Mouse (Mus musculus): Measurements from ENCODE around the gene 1810010H24Rik. TPM values are rescaled to one million over a fixed set of nuclear protein-coding genes. Genes with fewer than 3 reads are reported as not detected.
"Not testable (repeated sequence)": the region's sequence is repeated elsewhere in the genome, so short reads cannot be mapped to it uniquely, and the experiment has no call there.

1810010H24Rik gene
- polyA plus RNA-seq, 1 experiment from 2014 or later, result 2.1 TPM

DNA sequence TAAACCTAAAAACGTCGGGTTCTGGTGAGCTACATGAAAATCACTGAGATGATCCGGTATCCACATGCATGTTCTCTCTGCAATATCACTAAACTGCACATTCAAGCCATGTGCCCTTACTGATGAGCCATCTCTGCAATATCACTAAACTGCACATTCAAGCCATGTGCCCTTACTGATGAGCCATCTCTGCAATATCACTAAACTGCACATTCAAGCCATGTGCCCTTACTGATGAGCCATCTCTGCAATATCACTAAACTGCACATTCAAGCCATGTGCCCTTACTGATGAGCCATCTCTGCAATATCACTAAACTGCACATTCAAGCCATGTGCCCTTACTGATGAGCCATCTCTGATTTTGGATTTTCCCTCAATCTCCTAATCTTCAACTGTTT, 34.2 kb downstream of the 1810010H24Rik start:
- H3K27ac ChIP-seq; H3K4me3 ChIP-seq (replicated peaks); H3K4me2 ChIP-seq; H3K9me3 ChIP-seq (replicated peaks); ATAC-seq (replicated peaks; ENCODE audit: low FRiP score); H3K9ac ChIP-seq; H3K4me1 ChIP-seq; H3K27me3 ChIP-seq: not testable (repeated sequence)
- peaks cover 97% of the 10 kb centered on the region for H3K36me3 ChIP-seq
- 93% methylated on average over 3 of the region's 3 CpGs for WGBS

GRCm38 (mm10) chr11:107060941-107061340, 35.5 kb downstream of the 1810010H24Rik start:
- Histone ChIP-seq H3K9ac (no peak overlapping the region), H3K4me3 (replicated peaks) (no peak overlapping the region), H3K9me3 (replicated peaks) (no peaks in the 10 kb centered on the region), H3K4me2 (no peak overlapping the region), H3K27ac (no peak overlapping the region), H3K36me3 (peaks cover 97% of the 10 kb centered on the region), H3K4me1 (no peaks in the 10 kb centered on the region), H3K27me3 (no peaks in the 10 kb centered on the region)
- ATAC-seq (replicated peaks; ENCODE audit: low FRiP score), result no peak
- 90% methylated on average over 1 of the region's 1 CpGs for WGBS

- Histone ChIP-seq H3K9ac (no peak overlapping the region), H3K4me3 (replicated peaks) (no peak overlapping the region), H3K9me3 (replicated peaks) (no peaks in the 10 kb centered on the region), H3K27me3 (no peaks in the 10 kb centered on the region), H3K27ac (no peak overlapping the region), H3K4me2 (no peak overlapping the region), H3K4me1 (no peaks in the 10 kb centered on the region), H3K36me3 (peaks cover 97% of the 10 kb centered on the region)
- 93% methylated on average over 3 of the region's 3 CpGs for WGBS
- ATAC-seq (replicated peaks; ENCODE audit: low FRiP score), result no peak
Observed at GRCm38 (mm10) chr11:107063067-107063466, 37.6 kb downstream of the 1810010H24Rik start.

DNA sequence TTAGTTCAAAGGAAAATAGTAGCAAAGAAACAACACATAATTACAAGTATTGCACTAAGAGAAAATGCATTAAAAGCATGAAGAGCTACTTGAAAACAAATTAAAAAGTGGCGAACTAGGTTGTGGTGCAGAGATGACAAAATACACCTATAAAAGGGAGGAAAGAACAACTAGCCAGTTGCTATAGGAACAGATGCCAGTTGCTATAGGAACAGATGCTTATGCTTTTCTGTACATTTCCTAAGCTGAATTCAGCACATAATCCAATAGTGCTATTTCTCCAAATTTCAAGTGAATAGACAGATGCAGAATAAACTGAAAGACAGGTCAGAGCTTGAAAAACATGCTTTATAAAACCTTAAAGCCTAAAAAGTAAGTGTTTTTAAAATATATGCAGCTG, 39.1 kb downstream of the 1810010H24Rik start:
- no peak overlapping the region for H3K27ac ChIP-seq
- no peaks in the 10 kb centered on the region for H3K9me3 ChIP-seq (replicated peaks)
- H3K4me2 ChIP-seq, result no peak overlapping the region
- H3K4me1 ChIP-seq, result no peaks in the 10 kb centered on the region
- no peak for ATAC-seq (replicated peaks; ENCODE audit: low FRiP score)
- H3K27me3 ChIP-seq, result no peaks in the 10 kb centered on the region
- H3K9ac ChIP-seq, result no peak overlapping the region
- H3K4me3 ChIP-seq (replicated peaks), result no peak overlapping the region
- WGBS, result 89% methylated on average over 1 of the region's 1 CpGs
- H3K36me3 ChIP-seq, result peaks cover 95% of the 10 kb centered on the region

GRCm38 (mm10) chr11:107065216-107065785, 39.8 kb downstream of the 1810010H24Rik start:
- Histone ChIP-seq H3K36me3 (peaks cover 96% of the 10 kb centered on the region), H3K4me2 (no peak overlapping the region), H3K27ac (no peak overlapping the region), H3K9me3 (replicated peaks) (no peaks in the 10 kb centered on the region), H3K4me1 (no peaks in the 10 kb centered on the region), H3K27me3 (no peaks in the 10 kb centered on the region), H3K4me3 (replicated peaks) (no peak overlapping the region), H3K9ac (no peak overlapping the region)
- WGBS, result 82% methylated on average over 11 of the region's 11 CpGs
- no peak for ATAC-seq (replicated peaks; ENCODE audit: low FRiP score)

Other genes starting within 250 kb of the 1810010H24Rik start
- gene Polg2, start 246.1 kb upstream of the 1810010H24Rik start, polyA plus RNA-seq (2015; fragmentation: Nextera tagmentation; extraction: Ambion mirVana), result 10.2 and 12.1 TPM in 2 replicates
- gene Ddx5, start 236.5 kb upstream of the 1810010H24Rik start, polyA plus RNA-seq (2015; fragmentation: Nextera tagmentation; extraction: Ambion mirVana), result 344 and 366 TPM in 2 replicates
- gene Cep95, start 236.4 kb upstream of the 1810010H24Rik start, polyA plus RNA-seq (2015; fragmentation: Nextera tagmentation; extraction: Ambion mirVana), result 21.7 and 22.0 TPM in 2 replicates
- 12.8 and 13.7 TPM in 2 replicates for gene Smurf2, start 105.0 kb upstream of the 1810010H24Rik start, polyA plus RNA-seq (2015; fragmentation: Nextera tagmentation; extraction: Ambion mirVana)
- gene Kpna2, start 26.1 kb upstream of the 1810010H24Rik start, polyA plus RNA-seq (2015; fragmentation: Nextera tagmentation; extraction: Ambion mirVana), result 407 and 415 TPM in 2 replicates
- 31.4 and 35.0 TPM in 2 replicates for gene Bptf, start 106.4 kb downstream of the 1810010H24Rik start, polyA plus RNA-seq (2015; fragmentation: Nextera tagmentation; extraction: Ambion mirVana)
- gene Nol11, start 163.7 kb downstream of the 1810010H24Rik start, polyA plus RNA-seq (2015; fragmentation: Nextera tagmentation; extraction: Ambion mirVana), result 58.1 and 59.2 TPM in 2 replicates

All from kidney, embryonic 15.5 days (tissue).